In the genomic region with DNA sequence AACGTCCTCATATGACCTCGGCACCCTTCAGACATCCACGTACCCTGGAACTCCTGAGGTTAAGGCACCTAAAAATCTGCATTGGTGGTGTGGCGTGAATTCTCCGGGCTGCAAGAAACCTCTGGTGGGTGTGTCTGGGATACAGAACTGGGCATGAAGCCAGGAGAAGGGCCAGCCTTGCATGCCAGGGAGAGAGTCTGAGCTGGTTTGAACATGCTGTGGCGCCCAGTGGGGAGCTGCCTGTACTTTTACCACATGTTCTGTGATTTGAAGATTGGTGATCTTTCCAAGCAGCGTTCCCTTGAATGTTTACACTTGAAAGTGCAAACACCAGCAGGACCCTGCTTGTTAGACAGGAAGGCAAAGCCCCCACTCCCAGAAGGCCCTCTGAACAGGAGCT, we compare ENCODE assay signal across 11 mouse cellular contexts.
DNase-seq lines count a peak whose midpoint lies in the region; ATAC-seq and TF ChIP-seq lines count a peak whose summit lies in the region.
"Had no signal": no experiment of that assay in that cellular context is flagged by ENCODE, and none has a peak within 500 bp of the region (broad histone marks: within the 10 kb centered on the region; RNA-seq: fewer than 3 reads in every experiment).

No protein-coding gene starts in this region.

- H3K27ac ChIP-seq in kidney, embryonic 16.5 days (ENCODE audit: low read length) = no peak overlapping the region
- H3K27ac ChIP-seq in limb, embryonic 14.5 days (replicated peaks; ENCODE audit: low read depth, low read length) = peak overlapping the region; percentile 71
- H3K27ac ChIP-seq: neural tube, embryonic 15.5 days had no signal

- TF ChIP-seq POLR2A in limb, embryonic 14.5 days (IDR thresholded peaks at IDR 0.05; ENCODE audit: borderline replicate concordance, extremely low read depth, insufficient read depth, insufficient read length) = no peak

- H3K36me3 ChIP-seq in kidney, embryonic 16.5 days (ENCODE audit: insufficient read depth, low read length) = no peaks in the 10 kb centered on the region
- H3K36me3 ChIP-seq in limb, embryonic 14.5 days (ENCODE audit: control insufficient read depth, insufficient read depth, low read length) = peaks cover 2% of the 10 kb centered on the region; the same call in 1 of the 2 replicates
- H3K36me3 ChIP-seq: neural tube, embryonic 15.5 days had no signal

- H3K4me3 ChIP-seq in kidney, embryonic 16.5 days (ENCODE audit: low read length) = no peak overlapping the region
- H3K4me3 ChIP-seq in limb, embryonic 14.5 days (replicated peaks; ENCODE audit: low read length) = no peak overlapping the region
- H3K4me3 ChIP-seq: megakaryocyte, embryonic 14.5 days; neural tube, embryonic 15.5 days had no signal

- H3K4me2 ChIP-seq in kidney, embryonic 16.5 days (replicated peaks; ENCODE audit: low read depth, low read length) = no peak overlapping the region
- H3K4me2 ChIP-seq in limb, embryonic 14.5 days (replicated peaks; ENCODE audit: low read depth, low read length, severe bottlenecking) = no peak overlapping the region; the same call in 1 of the 2 replicates
- H3K4me2 ChIP-seq: neural tube, embryonic 15.5 days had no signal

- WGBS in kidney, embryonic 16.5 days = 77% methylated on average over 7 of the region's 7 CpGs
- WGBS in limb, embryonic 14.5 days = 24% methylated on average over 7 of the region's 7 CpGs

- no peak overlapping the region for H3K9ac ChIP-seq in kidney, embryonic 16.5 days (replicated peaks; ENCODE audit: low read length)
- 0 out of 2 replicates have a peak overlapping the region, but pooled peaks have one; percentile 22 for H3K9ac ChIP-seq in limb, embryonic 14.5 days (ENCODE audit: low read depth, low read length, severe bottlenecking)
- H3K9ac ChIP-seq: neural tube, embryonic 15.5 days had no signal

- peaks cover 8% of the 10 kb centered on the region for H3K4me1 ChIP-seq in kidney, embryonic 16.5 days (ENCODE audit: insufficient read depth, low read length)
- peaks cover 35% of the 10 kb centered on the region for H3K4me1 ChIP-seq in limb, embryonic 14.5 days (ENCODE audit: control insufficient read depth, insufficient read depth, low read length)
- H3K4me1 ChIP-seq: megakaryocyte, embryonic 14.5 days had no signal

- peak; percentile 7 for DNase-seq in kidney, adult 9 months
- DNase-seq in adipocyte (ENCODE audit: low spot score) = peak; percentile 14
- peak; percentile 28 to 68 for DNase-seq in adrenal gland, postnatal 36 days
- peak; percentile 54 for DNase-seq in limb, embryonic 14.5 days (ENCODE audit: low spot score)
- DNase-seq: cerebellum, adult 11-12 months; heart, postnatal 36 days had no signal

- no peaks in the 10 kb centered on the region for H3K9me3 ChIP-seq in kidney, embryonic 16.5 days (ENCODE audit: low read length)
- no peaks in the 10 kb centered on the region for H3K9me3 ChIP-seq in limb, embryonic 14.5 days (ENCODE audit: control insufficient read depth, low read length)
- H3K9me3 ChIP-seq: megakaryocyte, embryonic 14.5 days; neural tube, embryonic 15.5 days had no signal

- H3K27me3 ChIP-seq in kidney, embryonic 16.5 days (ENCODE audit: insufficient read depth, low read length) = no peaks in the 10 kb centered on the region
- no peaks in the 10 kb centered on the region for H3K27me3 ChIP-seq in limb, embryonic 14.5 days (ENCODE audit: control insufficient read depth, insufficient read depth, low read length)
- H3K27me3 ChIP-seq: neural tube, embryonic 15.5 days had no signal

- no peak for ATAC-seq in kidney, embryonic 16.5 days (ENCODE audit: low FRiP score, low TSS enrichment)
- ATAC-seq in limb, embryonic 14.5 days (ENCODE audit: low FRiP score, low read depth) = no peak
- no peak for ATAC-seq in inflammation-experienced regulatory T-cells, adult 6 months
- ATAC-seq in CD4-positive, CD25-positive, alpha-beta regulatory T cell, adult 4 months = no peak
